Mouse (Mus musculus) heart, embryonic 15.5 days (tissue): ENCODE results near the gene Olfr641. TPM values are rescaled to one million over a fixed set of nuclear protein-coding genes. Genes with fewer than 3 reads are reported as not detected.

ENCODE experiments used
- ATAC-seq: fragments of 200-750 bp; cut with Nextera tagmentation; replicated peaks from 2 replicates; pipeline ENCODE4 v1.8.0; 2017; ENCODE audit warnings: low read depth, moderate TSS enrichment; ENCODE audit not compliant: insufficient number of reproducible peaks, insufficient read depth, low FRiP score
- H3K27ac ChIP-seq: fragments of 300-500 bp; sonication (generic); 2 replicates; pipeline ENCODE4 v1.5.1; 2015; ENCODE audit warnings: mild to moderate bottlenecking, inconsistent platforms
- H3K27me3 ChIP-seq: fragments of 300-500 bp; sonication (generic); 2 replicates; pipeline ENCODE4 v1.6.1; 2015; ENCODE audit warnings: inconsistent platforms
- H3K36me3 ChIP-seq: fragments of 300-500 bp; sonication (generic); 2 replicates; pipeline ENCODE4 v1.6.1; 2015; ENCODE audit warnings: mild to moderate bottlenecking, inconsistent platforms
- H3K4me1 ChIP-seq: fragments of 300-500 bp; sonication (generic); replicated peaks from 2 replicates; pipeline ENCODE4 v1.6.1; 2015; ENCODE audit warnings: inconsistent platforms
- H3K4me2 ChIP-seq: fragments of 300-500 bp; sonication (generic); 2 replicates; pipeline ENCODE4 v1.6.1; 2015; ENCODE audit warnings: inconsistent platforms, mild to moderate bottlenecking, moderate library complexity
- H3K4me3 ChIP-seq: fragments of 300-500 bp; sonication (generic); 2 replicates; pipeline ENCODE4 v1.5.1; 2015; ENCODE audit warnings: mild to moderate bottlenecking, inconsistent platforms
- H3K9ac ChIP-seq: fragments of 300-500 bp; sonication (generic); 2 replicates; pipeline ENCODE4 v1.6.1; 2015; ENCODE audit warnings: mild to moderate bottlenecking, inconsistent platforms
- H3K9me3 ChIP-seq: fragments of 300-500 bp; sonication (generic); replicated peaks from 2 replicates; pipeline ENCODE4 v1.6.1; 2016; ENCODE audit warnings: inconsistent platforms
- WGBS: fragments of 180-500 bp; shearing (Covaris S2); methylation state at CpG from one replicate; pipeline ENCODE4 v1.1.7; 2015; ENCODE audit warnings: mixed read lengths; 5-methylcytosine and 5-hydroxymethylcytosine counted together
- polyA plus RNA-seq: library from polyadenylated mRNA; unstranded; fragments of >200 nt; fragmentation: Nextera tagmentation; extraction: Ambion mirVana; gene quantifications from 2 replicates; pipeline ENCODE4 v1.2.1, GENCODE M21; 2015

Olfr641 gene
- not detected in 2 replicates for polyA plus RNA-seq

- Histone ChIP-seq H3K27ac (no peak within 1 kb of the TSS), H3K4me2 (no peak within 1 kb of the TSS), H3K9me3 (no peaks in the 10 kb centered on the region), H3K27me3 (no peaks in the 10 kb centered on the region), H3K9ac (no peak within 1 kb of the TSS), H3K36me3 (no peaks in the 10 kb centered on the region), H3K4me3 (no peak within 1 kb of the TSS), H3K4me1 (no peaks in the 10 kb centered on the region)
- no peak for ATAC-seq
- 63% methylated on average over 1 of the region's 1 CpGs for WGBS
These were observed at the start of gene Olfr641 for GRCm38 (mm10) chr7:104035145-104035544. Olfr641 (plus strand) TSS chr7:104035445.

GRCm38 (mm10) chr7:103998446-103998845 lies 36.8 kb upstream of the Olfr641 start, which contains the start of gene Olfr638:
Olfr638 (plus strand) TSS chr7:103998746.
- Histone ChIP-seq H3K9ac (no peak within 1 kb of the TSS), H3K4me3 (no peak within 1 kb of the TSS), H3K4me1 (no peaks in the 10 kb centered on the region), H3K9me3 (no peaks in the 10 kb centered on the region), H3K27me3 (no peaks in the 10 kb centered on the region), H3K27ac (no peak within 1 kb of the TSS), H3K4me2 (no peak within 1 kb of the TSS), H3K36me3 (no peaks in the 10 kb centered on the region)
- ATAC-seq: no peak

- H3K4me3 ChIP-seq: no peak overlapping the region
- H3K27me3 ChIP-seq: no peaks in the 10 kb centered on the region
These were observed 36.1 kb upstream of the Olfr641 start for GRCm38 (mm10) chr7:103999124-103999523.

DNA sequence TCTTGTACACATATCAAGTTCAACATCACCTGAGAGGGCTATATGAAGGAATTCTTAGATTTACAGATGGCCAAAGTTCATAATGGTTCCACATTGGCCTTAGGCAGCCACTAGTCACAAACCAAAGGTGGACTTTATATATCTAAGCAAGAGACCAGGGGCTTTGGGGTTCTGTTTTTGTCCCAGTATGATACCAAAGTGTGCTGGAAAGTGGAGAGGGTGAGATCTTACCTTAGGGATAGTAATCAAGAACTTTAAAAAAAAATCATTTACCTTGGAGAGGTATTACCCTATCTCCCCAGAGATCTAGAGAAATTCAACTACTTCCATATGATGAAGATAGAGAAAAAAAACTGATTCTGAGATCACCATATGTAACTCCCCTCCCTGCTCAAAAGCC lies 18.0 kb upstream of the Olfr641 start, which contains the start of gene Olfr639:
Gene Olfr639, minus strand, starts transcription at position 101 of the 400 bp plus-strand sequence.
- no peaks in the 10 kb centered on the region for H3K36me3 ChIP-seq
- no peaks in the 10 kb centered on the region for H3K27me3 ChIP-seq
- no peak within 1 kb of the TSS for H3K9ac ChIP-seq
- H3K9me3 ChIP-seq: no peaks in the 10 kb centered on the region
- no peak within 1 kb of the TSS for H3K27ac ChIP-seq
- ATAC-seq: no peak
- H3K4me1 ChIP-seq: no peaks in the 10 kb centered on the region
- no peak within 1 kb of the TSS for H3K4me3 ChIP-seq
- no peak within 1 kb of the TSS for H3K4me2 ChIP-seq

More at GRCm38 (mm10) chr7:103999124-103999523, 36.1 kb upstream of the Olfr641 start:
- no peaks in the 10 kb centered on the region for H3K4me1 ChIP-seq
- H3K4me2 ChIP-seq: no peak overlapping the region
- H3K27ac ChIP-seq: no peak overlapping the region
- no peaks in the 10 kb centered on the region for H3K36me3 ChIP-seq
- H3K9ac ChIP-seq: no peak overlapping the region
- no peaks in the 10 kb centered on the region for H3K9me3 ChIP-seq
- ATAC-seq: no peak

DNA sequence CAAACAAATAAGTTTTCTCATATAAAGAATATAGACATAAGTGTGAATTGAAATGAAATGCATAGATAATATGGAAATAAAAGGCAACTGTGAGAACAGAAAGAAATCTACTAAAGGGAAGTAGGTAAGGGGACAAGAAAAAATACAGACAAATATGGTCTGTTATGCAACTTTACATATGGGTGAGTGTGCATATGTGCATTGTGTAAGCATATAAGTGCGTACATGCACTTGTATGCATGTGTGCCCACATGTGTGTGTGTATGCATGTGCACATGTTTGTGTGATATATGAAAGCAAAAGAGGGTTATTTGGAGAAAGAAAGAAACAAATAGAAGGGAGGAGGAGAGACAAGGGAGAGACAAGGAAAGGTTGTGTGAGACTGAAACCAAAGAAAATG lies 16.3 kb upstream of the Olfr641 start:
- no peaks in the 10 kb centered on the region for H3K9me3 ChIP-seq
- H3K36me3 ChIP-seq: no peaks in the 10 kb centered on the region
- no peak overlapping the region for H3K4me2 ChIP-seq
- no peak for ATAC-seq
- 71% methylated on average over 1 of the region's 1 CpGs for WGBS
- H3K9ac ChIP-seq: no peak overlapping the region
- no peaks in the 10 kb centered on the region for H3K4me1 ChIP-seq
- H3K27me3 ChIP-seq: no peaks in the 10 kb centered on the region
- no peak overlapping the region for H3K27ac ChIP-seq
- no peak overlapping the region for H3K4me3 ChIP-seq

DNA sequence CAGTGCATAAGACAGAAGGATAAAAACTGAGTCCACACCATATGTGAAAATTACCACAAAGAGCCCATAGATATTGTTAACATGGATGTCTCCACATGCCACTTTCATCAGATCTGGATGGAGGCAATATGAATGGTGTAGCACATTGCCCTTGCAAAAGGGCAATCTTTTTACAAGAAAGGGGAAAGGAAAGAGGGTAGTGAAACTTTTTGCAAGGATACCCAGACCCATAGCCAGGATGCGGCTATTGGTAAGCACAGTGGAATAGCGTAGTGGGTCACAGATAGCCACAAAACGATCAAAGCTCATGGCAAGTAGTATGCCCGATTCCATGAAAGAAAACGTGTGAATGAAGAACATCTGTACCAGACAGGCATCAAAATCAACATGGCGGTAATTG lies 13.6 kb upstream of the Olfr641 start:
- H3K4me2 ChIP-seq: no peak overlapping the region
- H3K9ac ChIP-seq: no peak overlapping the region
- no peaks in the 10 kb centered on the region for H3K9me3 ChIP-seq
- H3K36me3 ChIP-seq: no peaks in the 10 kb centered on the region
- H3K4me1 ChIP-seq: no peaks in the 10 kb centered on the region
- 81% methylated on average over 6 of the region's 6 CpGs for WGBS
- ATAC-seq: no peak
- no peaks in the 10 kb centered on the region for H3K27me3 ChIP-seq
- H3K4me3 ChIP-seq: no peak overlapping the region
- no peak overlapping the region for H3K27ac ChIP-seq

- 72% methylated on average over 6 of the region's 6 CpGs for WGBS
- ATAC-seq: no peak
- no peaks in the 10 kb centered on the region for H3K4me1 ChIP-seq
- no peak within 1 kb of the TSS for H3K9ac ChIP-seq
- H3K27ac ChIP-seq: no peak within 1 kb of the TSS
- no peak within 1 kb of the TSS for H3K4me3 ChIP-seq
- no peak within 1 kb of the TSS for H3K4me2 ChIP-seq
- no peaks in the 10 kb centered on the region for H3K36me3 ChIP-seq
- H3K27me3 ChIP-seq: no peaks in the 10 kb centered on the region
- H3K9me3 ChIP-seq: no peaks in the 10 kb centered on the region
These were observed 9.8 kb upstream of the Olfr641 start, which contains the start of gene Olfr640 for GRCm38 (mm10) chr7:104025473-104025872. Olfr640 (minus strand) TSS chr7:104025573.

DNA sequence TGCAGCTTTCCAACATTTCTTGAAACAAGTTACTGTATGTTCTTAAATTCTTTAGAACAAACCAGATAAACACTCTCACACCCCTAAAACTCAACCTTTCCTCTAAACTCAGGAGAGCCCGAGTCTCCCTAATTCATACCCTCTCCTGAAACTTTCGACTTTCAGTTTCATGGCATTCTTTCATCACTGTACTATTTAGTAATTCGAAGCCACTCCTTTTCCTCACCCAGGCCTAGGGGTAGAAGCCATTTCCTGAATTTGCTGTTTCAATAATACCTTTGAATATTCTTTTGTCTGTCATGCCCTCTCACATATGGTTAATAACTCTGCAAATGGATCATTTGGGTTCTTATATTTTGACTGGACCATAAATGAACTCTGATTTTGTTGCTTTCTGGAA lies 8.3 kb upstream of the Olfr641 start:
- no peak overlapping the region for H3K4me3 ChIP-seq
- H3K9me3 ChIP-seq: no peaks in the 10 kb centered on the region
- H3K27ac ChIP-seq: no peak overlapping the region
- H3K4me1 ChIP-seq: no peaks in the 10 kb centered on the region
- H3K4me2 ChIP-seq: no peak overlapping the region
- H3K9ac ChIP-seq: no peak overlapping the region
- WGBS: 73% methylated on average over 3 of the region's 3 CpGs
- H3K36me3 ChIP-seq: no peaks in the 10 kb centered on the region
- no peaks in the 10 kb centered on the region for H3K27me3 ChIP-seq
- ATAC-seq: no peak

DNA sequence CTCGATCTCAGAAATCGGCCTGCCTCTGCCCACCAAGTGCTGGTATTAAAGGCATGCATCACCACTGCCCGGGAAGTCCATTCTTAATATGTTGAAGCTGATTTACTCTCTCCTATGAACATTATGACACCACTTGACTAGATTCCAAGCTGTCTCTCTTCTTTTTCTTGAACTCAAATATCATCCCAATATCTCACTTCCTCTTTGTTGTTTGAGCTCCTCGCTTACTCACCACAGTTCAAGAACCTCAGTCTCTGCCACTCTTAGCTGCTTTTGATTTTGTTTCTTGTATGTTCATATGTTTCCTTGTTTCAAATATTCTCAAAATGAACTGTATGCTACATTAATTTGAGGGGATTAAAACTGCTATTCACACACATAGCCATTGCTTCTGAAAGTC lies 15.5 kb downstream of the Olfr641 start:
- Histone ChIP-seq H3K4me3 (no peak overlapping the region), H3K9ac (no peak overlapping the region), H3K9me3 (no peaks in the 10 kb centered on the region), H3K4me1 (no peaks in the 10 kb centered on the region), H3K36me3 (no peaks in the 10 kb centered on the region), H3K27ac (no peak overlapping the region), H3K27me3 (no peaks in the 10 kb centered on the region), H3K4me2 (no peak overlapping the region)
- ATAC-seq: no peak
- WGBS: 82% methylated on average over 4 of the region's 4 CpGs

GRCm38 (mm10) chr7:104052566-104052965 lies 17.3 kb downstream of the Olfr641 start, which contains the start of gene Olfr642:
Olfr642 (minus strand) TSS chr7:104052666.
- Histone ChIP-seq H3K9me3 (no peaks in the 10 kb centered on the region), H3K4me1 (no peaks in the 10 kb centered on the region), H3K36me3 (no peaks in the 10 kb centered on the region), H3K4me3 (no peak within 1 kb of the TSS), H3K27me3 (no peaks in the 10 kb centered on the region), H3K4me2 (no peak within 1 kb of the TSS), H3K9ac (no peak within 1 kb of the TSS), H3K27ac (no peak within 1 kb of the TSS)
- no peak for ATAC-seq
- WGBS: 73% methylated on average over 1 of the region's 1 CpGs

- no peaks in the 10 kb centered on the region for H3K36me3 ChIP-seq
- no peaks in the 10 kb centered on the region for H3K27me3 ChIP-seq
- no peaks in the 10 kb centered on the region for H3K9me3 ChIP-seq
- 81% methylated on average over 1 of the region's 1 CpGs for WGBS
- H3K4me3 ChIP-seq: no peak overlapping the region
- H3K4me2 ChIP-seq: no peak overlapping the region
- ATAC-seq: no peak
- H3K27ac ChIP-seq: no peak overlapping the region
- H3K9ac ChIP-seq: no peak overlapping the region
- H3K4me1 ChIP-seq: no peaks in the 10 kb centered on the region
These were observed 24.0 kb downstream of the Olfr641 start for GRCm38 (mm10) chr7:104059215-104059614.

DNA sequence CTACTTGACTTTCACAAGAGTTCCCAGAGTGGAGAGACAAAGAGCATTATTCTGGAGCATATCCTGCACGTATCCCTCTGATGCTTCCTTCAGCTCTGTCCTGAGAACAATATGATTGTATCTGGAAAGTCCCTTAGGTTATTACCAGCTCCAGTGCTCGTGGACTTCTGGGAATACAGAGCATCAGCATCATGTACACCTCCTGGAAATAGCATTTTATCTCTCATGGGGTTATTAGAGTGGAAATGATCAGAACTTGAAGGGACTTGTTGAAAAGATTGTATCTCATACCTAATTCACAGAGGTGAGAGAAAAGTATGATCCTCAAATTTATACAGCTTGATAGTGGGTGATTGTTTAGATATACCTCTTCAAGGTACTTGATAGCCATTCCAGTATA lies 26.1 kb downstream of the Olfr641 start, which contains the start of gene 4930516K23Rik:
Gene 4930516K23Rik, minus strand, starts transcription at position 101 of the 400 bp plus-strand sequence.
- WGBS: 37% methylated on average over 2 of the region's 2 CpGs

More for the DNA sequence above, 26.1 kb downstream of the Olfr641 start, which contains the start of gene 4930516K23Rik:
- no peaks in the 10 kb centered on the region for H3K36me3 ChIP-seq
- no peak within 1 kb of the TSS for H3K9ac ChIP-seq
- no peak for ATAC-seq
- H3K27me3 ChIP-seq: no peaks in the 10 kb centered on the region
- no peaks in the 10 kb centered on the region for H3K4me1 ChIP-seq
- no peak within 1 kb of the TSS for H3K4me3 ChIP-seq
- H3K4me2 ChIP-seq: no peak within 1 kb of the TSS
- no peaks in the 10 kb centered on the region for H3K9me3 ChIP-seq
- H3K27ac ChIP-seq: no peak within 1 kb of the TSS
